ENCODE assay signal across 8 mouse cellular contexts in the genomic region with DNA sequence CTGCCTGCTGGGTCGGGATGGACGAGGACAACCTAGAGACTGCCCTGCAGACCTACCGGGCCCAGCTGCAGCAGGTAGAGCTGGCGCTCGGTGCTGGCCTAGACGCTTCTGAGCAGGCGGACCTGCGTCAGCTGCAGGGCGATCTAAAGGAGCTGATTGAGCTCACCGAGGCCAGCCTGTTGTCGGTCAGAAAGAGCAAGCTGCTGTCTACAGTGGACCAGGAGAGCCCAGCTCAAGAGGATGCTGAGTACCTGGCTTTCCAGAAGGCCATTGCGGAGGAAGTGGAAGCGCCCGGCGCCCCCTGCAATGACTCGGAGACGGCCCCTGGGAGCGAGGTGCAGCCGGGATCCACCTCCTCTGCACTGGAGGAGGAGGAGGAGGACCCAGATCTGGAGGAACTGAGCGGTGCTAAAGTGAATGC. TPM values are rescaled to one million over a fixed set of nuclear protein-coding genes. Genes with fewer than 3 reads are reported as not detected.
DNase-seq lines count a peak whose midpoint lies in the region; ATAC-seq lines count a peak whose summit lies in the region.

No protein-coding gene starts in this region.

- H3K4me1 ChIP-seq in heart, embryonic 16.5 days (ENCODE audit: control insufficient read depth, insufficient read depth, low read length), result peaks cover 33% of the 10 kb centered on the region
- peaks cover 47% of the 10 kb centered on the region for H3K4me1 ChIP-seq in erythroblast, embryonic 14.5 days (ENCODE audit: control insufficient read depth)
- H3K4me1 ChIP-seq in limb, embryonic 12.5 days (replicated peaks), result peaks cover 26% of the 10 kb centered on the region
- H3K4me1 ChIP-seq in neural tube, embryonic 12.5 days, result peaks cover 28% of the 10 kb centered on the region

- H3K9ac ChIP-seq in heart, embryonic 16.5 days (ENCODE audit: low read length), result peak overlapping the region; percentile 98
- peak overlapping the region; percentile 87 for H3K9ac ChIP-seq in limb, embryonic 12.5 days (replicated peaks)
- peak overlapping the region; percentile 89 for H3K9ac ChIP-seq in neural tube, embryonic 12.5 days

- intact Hi-C loops in heart, postnatal 10 days (cut with DNase I), result no loop called here

- H3K4me2 ChIP-seq in heart, embryonic 16.5 days (ENCODE audit: low read depth, low read length), result peak overlapping the region; percentile 98
- H3K4me2 ChIP-seq in limb, embryonic 12.5 days, result peak overlapping the region; percentile 94
- H3K4me2 ChIP-seq in neural tube, embryonic 12.5 days (replicated peaks), result peak overlapping the region; percentile 93

- peak; percentile 38; the same call in 1 of the 2 replicates for ATAC-seq in heart, embryonic 16.5 days (replicated peaks; ENCODE audit: extremely low read depth, insufficient read depth, low FRiP score)
- peak; percentile 55 for ATAC-seq in limb, embryonic 12.5 days (ENCODE audit: insufficient number of reproducible peaks, insufficient read depth, low FRiP score, low TSS enrichment, low read depth)
- peak; percentile 70 for ATAC-seq in neural tube, embryonic 12.5 days (ENCODE audit: low FRiP score, low read depth)

- no peaks in the 10 kb centered on the region for H3K27me3 ChIP-seq in heart, embryonic 16.5 days (ENCODE audit: control insufficient read depth, insufficient read depth, low read length)
- H3K27me3 ChIP-seq in erythroblast, embryonic 14.5 days (ENCODE audit: control insufficient read depth), result no peaks in the 10 kb centered on the region
- no peaks in the 10 kb centered on the region for H3K27me3 ChIP-seq in limb, embryonic 12.5 days
- no peaks in the 10 kb centered on the region for H3K27me3 ChIP-seq in neural tube, embryonic 12.5 days (replicated peaks)

- no peak for DNase-seq in heart, postnatal 10 days
- peak; percentile 51 for DNase-seq in MN1 (ENCODE audit: low spot score)
- DNase-seq in testis, postnatal 10 days (ENCODE audit: low spot score), result no peak
- no peak for DNase-seq in frontal cortex, postnatal 25 days (ENCODE audit: low spot score in 2 of 2)

- peaks cover 24% of the 10 kb centered on the region for H3K36me3 ChIP-seq in heart, embryonic 16.5 days (ENCODE audit: control insufficient read depth, insufficient read depth)
- peaks cover 58% of the 10 kb centered on the region for H3K36me3 ChIP-seq in erythroblast, embryonic 14.5 days (ENCODE audit: control insufficient read depth)
- H3K36me3 ChIP-seq in limb, embryonic 12.5 days, result peaks cover 54% of the 10 kb centered on the region
- H3K36me3 ChIP-seq in neural tube, embryonic 12.5 days, result peaks cover 34% of the 10 kb centered on the region

- 0% methylated on average over 20 of the region's 20 CpGs for WGBS in heart, embryonic 16.5 days
- WGBS in limb, embryonic 12.5 days, result under 1% methylated on average over 20 of the region's 20 CpGs
- WGBS in neural tube, embryonic 12.5 days, result 0% methylated on average over 20 of the region's 20 CpGs

- H3K4me3 ChIP-seq in heart, embryonic 16.5 days (ENCODE audit: low read length), result peak overlapping the region; percentile 95
- peak overlapping the region; percentile 68 for H3K4me3 ChIP-seq in erythroblast, embryonic 14.5 days (replicated peaks)
- H3K4me3 ChIP-seq in limb, embryonic 12.5 days (replicated peaks), result peak overlapping the region; percentile 78
- peak overlapping the region; percentile 86 for H3K4me3 ChIP-seq in neural tube, embryonic 12.5 days

- 0 out of 2 replicates have a peak, but pooled peaks cover 3% of the 10 kb centered on the region for H3K9me3 ChIP-seq in heart, embryonic 16.5 days (replicated peaks; ENCODE audit: control insufficient read depth, low read length)
- H3K9me3 ChIP-seq in erythroblast, embryonic 14.5 days (ENCODE audit: control insufficient read depth, low read length), result peaks cover 4% of the 10 kb centered on the region; the same call in 1 of the 2 replicates
- no peaks in the 10 kb centered on the region for H3K9me3 ChIP-seq in limb, embryonic 12.5 days
- 0 out of 2 replicates have a peak, but pooled peaks cover 4% of the 10 kb centered on the region for H3K9me3 ChIP-seq in neural tube, embryonic 12.5 days

- peak overlapping the region; percentile 95 for H3K27ac ChIP-seq in heart, embryonic 16.5 days (ENCODE audit: low read length)
- H3K27ac ChIP-seq in limb, embryonic 12.5 days, result peak overlapping the region; percentile 90
- peak overlapping the region; percentile 81 for H3K27ac ChIP-seq in neural tube, embryonic 12.5 days

RNA-seq across cellular contexts. Expression of gene Arfrp1, which starts 0.5 kb away (rescaled TPM):
- polyA plus RNA-seq in heart, embryonic 16.5 days (2015; fragmentation: Nextera tagmentation; extraction: Ambion mirVana), result 63.0 and 65.7 TPM in 2 replicates
- 10 to 100 TPM; 38.3 to 40.4 TPM for total RNA-seq in heart, postnatal 10 days (2021)
- polyA plus RNA-seq in erythroblast, embryonic 14.5 days (2012), result 0.49 and 1.1 TPM in 2 replicates
- polyA plus RNA-seq in limb, embryonic 12.5 days (2016; fragmentation: Nextera tagmentation; extraction: Ambion mirVana), result 77.1 and 79.5 TPM in 2 replicates
- polyA plus RNA-seq in neural tube, embryonic 12.5 days (2016; fragmentation: Nextera tagmentation; extraction: Ambion mirVana), result 79.6 and 82.7 TPM in 2 replicates

RNA-seq across cellular contexts. Expression of gene Zgpat, which starts 0.9 kb away (rescaled TPM):
- 28.0 and 30.7 TPM in 2 replicates for polyA plus RNA-seq in heart, embryonic 16.5 days (2015; fragmentation: Nextera tagmentation; extraction: Ambion mirVana)
- 10 to 100 TPM; 19.6 to 19.7 TPM for total RNA-seq in heart, postnatal 10 days (2021)
- polyA plus RNA-seq in erythroblast, embryonic 14.5 days (2012), result 0.94 and 1.1 TPM in 2 replicates
- 54.9 and 59.4 TPM in 2 replicates for polyA plus RNA-seq in limb, embryonic 12.5 days (2016; fragmentation: Nextera tagmentation; extraction: Ambion mirVana)
- polyA plus RNA-seq in neural tube, embryonic 12.5 days (2016; fragmentation: Nextera tagmentation; extraction: Ambion mirVana), result 69.8 and 74.4 TPM in 2 replicates

RNA-seq across cellular contexts. Expression of gene Lime1, which starts 14.2 kb away (rescaled TPM):
- polyA plus RNA-seq in heart, embryonic 16.5 days (2015; fragmentation: Nextera tagmentation; extraction: Ambion mirVana), result 15.6 and 18.1 TPM in 2 replicates
- 1 to 10 TPM; 9.3 to 9.9 TPM for total RNA-seq in heart, postnatal 10 days (2021)
- polyA plus RNA-seq in erythroblast, embryonic 14.5 days (2012), result 3.9 and 4.1 TPM in 2 replicates
- polyA plus RNA-seq in limb, embryonic 12.5 days (2016; fragmentation: Nextera tagmentation; extraction: Ambion mirVana), result 29.9 and 35.2 TPM in 2 replicates
- 36.8 and 41.8 TPM in 2 replicates for polyA plus RNA-seq in neural tube, embryonic 12.5 days (2016; fragmentation: Nextera tagmentation; extraction: Ambion mirVana)

RNA-seq across cellular contexts. Expression of gene Rtel1, which starts 46.1 kb away (rescaled TPM):
- 23.8 and 25.9 TPM in 2 replicates for polyA plus RNA-seq in heart, embryonic 16.5 days (2015; fragmentation: Nextera tagmentation; extraction: Ambion mirVana)
- total RNA-seq in heart, postnatal 10 days (2021), result 10 to 100 TPM; 24.8 to 27.7 TPM
- polyA plus RNA-seq in erythroblast, embryonic 14.5 days (2012), result 0.91 and 1.8 TPM in 2 replicates
- 58.8 and 69.9 TPM in 2 replicates for polyA plus RNA-seq in limb, embryonic 12.5 days (2016; fragmentation: Nextera tagmentation; extraction: Ambion mirVana)
- 41.1 and 49.0 TPM in 2 replicates for polyA plus RNA-seq in neural tube, embryonic 12.5 days (2016; fragmentation: Nextera tagmentation; extraction: Ambion mirVana)

RNA-seq across cellular contexts. Expression of gene Stmn3, which starts 51.4 kb away (rescaled TPM):
- 1.4 and 1.9 TPM in 2 replicates for polyA plus RNA-seq in heart, embryonic 16.5 days (2015; fragmentation: Nextera tagmentation; extraction: Ambion mirVana)
- total RNA-seq in heart, postnatal 10 days (2021), result under 1 TPM in 1 of 2 experiments, not detected in 1; 0.37 TPM
- polyA plus RNA-seq in erythroblast, embryonic 14.5 days (2012), result not detected in 2 replicates
- polyA plus RNA-seq in limb, embryonic 12.5 days (2016; fragmentation: Nextera tagmentation; extraction: Ambion mirVana), result 0.56 and 5.2 TPM in 2 replicates
- 649 and 671 TPM in 2 replicates for polyA plus RNA-seq in neural tube, embryonic 12.5 days (2016; fragmentation: Nextera tagmentation; extraction: Ambion mirVana)

Comparison
In these comparisons a context has a peak if more than half of its experiments do, and no peak if none do; other contexts are left out.
1. RNA of gene Arfrp1, which starts 0.5 kb away (polyA plus RNA-seq): 79.6 to 82.7 TPM in neural tube, embryonic 12.5 days, 77.1 to 79.5 TPM in limb, embryonic 12.5 days and 63.0 to 65.7 TPM in heart, embryonic 16.5 days; 0.49 to 1.1 TPM in erythroblast, embryonic 14.5 days; every median in the first group is over 10 times any median in the second.
2. RNA of gene Zgpat, which starts 0.9 kb away (polyA plus RNA-seq): 69.8 to 74.4 TPM in neural tube, embryonic 12.5 days, 54.9 to 59.4 TPM in limb, embryonic 12.5 days and 28.0 to 30.7 TPM in heart, embryonic 16.5 days; 0.94 to 1.1 TPM in erythroblast, embryonic 14.5 days; every median in the first group is over 10 times any median in the second.
3. Peak in every context shown above with its lines, with median percentiles within 50 percentile points of each other: ATAC-seq, H3K27ac ChIP-seq, H3K4me2 ChIP-seq, H3K4me3 ChIP-seq and H3K9ac ChIP-seq.